Mouse (Mus musculus): ENCODE data around the gene Zfp276.

GRCm38 (mm10) chr8:123292281-123292680, 38.3 kb downstream of the Zfp276 start:
- no peak for TF ChIP-seq CTCF (IDR thresholded peaks at IDR 0.05; ENCODE audit: low read depth)
- no peak for TF ChIP-seq EP300 (optimal IDR thresholded peaks at IDR 0.05)
